Mouse (Mus musculus) midbrain, embryonic 16.5 days (tissue): ENCODE data around the gene Msh3. TPM values are rescaled to one million over a fixed set of nuclear protein-coding genes. Genes with fewer than 3 reads are reported as not detected.

ENCODE experiments used
- ATAC-seq: fragments of 200-750 bp; cut with Nextera tagmentation; 2 replicates; pipeline ENCODE4 v1.8.0; 2017; ENCODE audit warnings: moderate TSS enrichment
- H3K27ac ChIP-seq: fragments of 300-500 bp; sonication (generic); 2 replicates; pipeline ENCODE4 v1.5.1; 2014; ENCODE audit warnings: mild to moderate bottlenecking, low read length, mixed read lengths
- H3K27me3 ChIP-seq: fragments of 300-500 bp; sonication (generic); 2 replicates; pipeline ENCODE4 v1.6.1; 2014; ENCODE audit warnings: low read depth, low read length, mixed read lengths; ENCODE audit not compliant: control insufficient read depth, insufficient read depth
- H3K36me3 ChIP-seq: fragments of 300-500 bp; sonication (generic); 2 replicates; pipeline ENCODE4 v1.6.1; 2014; ENCODE audit warnings: mild to moderate bottlenecking, low read length, moderate library complexity, mixed read lengths; ENCODE audit not compliant: control insufficient read depth, insufficient read depth
- H3K4me1 ChIP-seq: fragments of 300-500 bp; sonication (generic); 2 replicates; pipeline ENCODE4 v1.6.1; 2014; ENCODE audit warnings: mild to moderate bottlenecking, low read length, mixed read lengths; ENCODE audit not compliant: control insufficient read depth, insufficient read depth
- H3K4me2 ChIP-seq: fragments of 300-500 bp; sonication (generic); 2 replicates; pipeline ENCODE4 v1.6.1; 2014; ENCODE audit warnings: mild to moderate bottlenecking, low read length, mixed read lengths
- H3K4me3 ChIP-seq: fragments of 300-500 bp; sonication (generic); 2 replicates; pipeline ENCODE4 v1.5.1; 2014; ENCODE audit warnings: low read depth, mild to moderate bottlenecking, low read length, moderate library complexity, mixed read lengths
- H3K9ac ChIP-seq: fragments of 300-500 bp; sonication (generic); 2 replicates; pipeline ENCODE4 v1.6.1; 2014; ENCODE audit warnings: low read depth, low read length, mixed read lengths
- H3K9me3 ChIP-seq: fragments of 300-500 bp; sonication (generic); replicated peaks from 2 replicates; pipeline ENCODE4 v1.6.1; 2014; ENCODE audit warnings: mild to moderate bottlenecking, low read length, mixed read lengths; ENCODE audit not compliant: control insufficient read depth, poor library complexity, severe bottlenecking
- WGBS: fragments of 180-500 bp; shearing (Covaris S2); extraction: QIAGEN DNeasy Blood & Tissue Kit; methylation state at CpG from one replicate; pipeline ENCODE4 v1.1.7; 2014; 5-methylcytosine and 5-hydroxymethylcytosine counted together
- polyA plus RNA-seq: library from polyadenylated mRNA; unstranded; fragments of >200 nt; fragmentation: Nextera tagmentation; extraction: Ambion mirVana; gene quantifications from 2 replicates; pipeline ENCODE4 v1.2.1, GENCODE M21; 2015

The Msh3 gene
- polyA plus RNA-seq, 1 experiment from 2014 or later: 21.8 TPM

- no peak for ATAC-seq
- 78% methylated on average over 4 of the region's 4 CpGs for WGBS
- H3K4me3 ChIP-seq: no peak overlapping the region
Observed at GRCm38 (mm10) chr13:92291605-92292004, 63.2 kb downstream of the Msh3 start.

DNA sequence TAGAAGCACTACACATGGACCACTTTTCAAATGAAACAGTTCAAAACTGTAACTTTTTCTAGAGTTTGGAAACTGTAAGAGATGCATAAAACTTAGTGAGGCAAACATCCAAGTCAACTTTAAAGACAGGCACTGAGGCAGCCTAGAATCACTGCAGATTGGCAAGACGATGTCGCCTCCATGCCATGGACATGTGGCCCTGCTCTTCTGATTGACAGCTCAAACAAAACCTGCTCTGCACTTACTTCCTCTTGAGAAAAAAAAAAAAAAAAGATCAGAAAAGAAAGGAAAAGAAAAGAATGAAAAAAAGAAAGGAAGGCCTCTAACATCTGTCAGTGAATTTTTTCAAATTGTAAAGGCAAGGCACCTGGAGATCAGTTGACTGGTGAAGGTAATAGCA lies 77.8 kb downstream of the Msh3 start:
- Histone ChIP-seq H3K9me3 (no peaks in the 10 kb centered on the region), H3K4me1 (no peaks in the 10 kb centered on the region), H3K4me3 (no peak overlapping the region), H3K36me3 (peaks cover 5% of the 10 kb centered on the region; the same call in 1 of the 2 replicates), H3K27me3 (no peaks in the 10 kb centered on the region), H3K9ac (no peak overlapping the region), H3K4me2 (no peak overlapping the region), H3K27ac (no peak overlapping the region)
- WGBS: 83% methylated on average over 2 of the region's 2 CpGs
- no peak for ATAC-seq

More at GRCm38 (mm10) chr13:92291605-92292004, 63.2 kb downstream of the Msh3 start:
- no peak overlapping the region for H3K4me2 ChIP-seq
- H3K9ac ChIP-seq: no peak overlapping the region
- no peaks in the 10 kb centered on the region for H3K27me3 ChIP-seq
- H3K4me1 ChIP-seq: no peaks in the 10 kb centered on the region
- no peak overlapping the region for H3K27ac ChIP-seq
- no peaks in the 10 kb centered on the region for H3K9me3 ChIP-seq
- H3K36me3 ChIP-seq: peaks cover 4% of the 10 kb centered on the region; the same call in 1 of the 2 replicates

- Histone ChIP-seq H3K27ac (no peak overlapping the region), H3K27me3 (no peaks in the 10 kb centered on the region), H3K9me3 (no peaks in the 10 kb centered on the region), H3K4me3 (no peak overlapping the region), H3K4me2 (no peak overlapping the region), H3K4me1 (no peaks in the 10 kb centered on the region), H3K36me3 (peaks cover 5% of the 10 kb centered on the region; the same call in 1 of the 2 replicates), H3K9ac (no peak overlapping the region)
- ATAC-seq: no peak
- 97% methylated on average over 9 of the region's 9 CpGs for WGBS
Observed at GRCm38 (mm10) chr13:92275292-92275691, 79.5 kb downstream of the Msh3 start.

- no peak overlapping the region for H3K27ac ChIP-seq
- 80% methylated on average over 14 of the region's 14 CpGs for WGBS
Observed at GRCm38 (mm10) chr13:92274274-92275198, 80.3 kb downstream of the Msh3 start.

DNA sequence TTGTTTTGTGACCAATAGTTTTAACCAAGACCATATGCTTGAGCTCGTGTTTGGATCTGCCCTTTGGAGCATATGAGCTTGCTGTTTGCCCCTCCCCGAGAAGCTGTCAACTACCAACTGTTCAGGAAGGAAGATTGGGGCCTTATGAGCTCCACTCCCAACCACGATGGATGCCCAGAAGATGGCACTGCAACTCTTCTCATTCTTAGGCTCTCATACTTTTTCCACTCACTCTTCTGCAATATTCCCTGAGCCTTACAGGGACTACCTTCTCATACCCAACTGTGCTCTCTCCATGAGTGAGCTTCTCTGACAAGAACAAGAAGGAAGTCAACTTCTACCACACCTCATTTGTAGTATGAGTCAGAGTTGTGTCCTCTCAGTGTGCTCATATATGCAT lies 87.7 kb downstream of the Msh3 start:
- H3K9ac ChIP-seq: no peak overlapping the region
- no peaks in the 10 kb centered on the region for H3K27me3 ChIP-seq
- no peak overlapping the region for H3K4me2 ChIP-seq
- no peak overlapping the region for H3K27ac ChIP-seq
- no peak for ATAC-seq
- no peaks in the 10 kb centered on the region for H3K36me3 ChIP-seq
- H3K4me1 ChIP-seq: no peaks in the 10 kb centered on the region
- WGBS: 89% methylated on average over 3 of the region's 3 CpGs
- H3K9me3 ChIP-seq: no peaks in the 10 kb centered on the region
- H3K4me3 ChIP-seq: no peak overlapping the region

More at GRCm38 (mm10) chr13:92274274-92275198, 80.3 kb downstream of the Msh3 start:
- H3K27me3 ChIP-seq: no peaks in the 10 kb centered on the region
- H3K4me2 ChIP-seq: no peak overlapping the region
- no peak for ATAC-seq
- no peak overlapping the region for H3K9ac ChIP-seq
- H3K36me3 ChIP-seq: peaks cover 5% of the 10 kb centered on the region; the same call in 1 of the 2 replicates
- H3K4me1 ChIP-seq: no peaks in the 10 kb centered on the region
- H3K4me3 ChIP-seq: no peak overlapping the region
- H3K9me3 ChIP-seq: no peaks in the 10 kb centered on the region

- 84% methylated on average over 6 of the region's 6 CpGs for WGBS
- Histone ChIP-seq H3K27ac (no peak overlapping the region), H3K4me3 (no peak overlapping the region), H3K9me3 (no peaks in the 10 kb centered on the region), H3K4me2 (no peak overlapping the region), H3K27me3 (no peaks in the 10 kb centered on the region), H3K4me1 (no peaks in the 10 kb centered on the region), H3K36me3 (no peaks in the 10 kb centered on the region), H3K9ac (no peak overlapping the region)
- ATAC-seq: no peak
Observed at GRCm38 (mm10) chr13:92263566-92263965, 91.2 kb downstream of the Msh3 start.

DNA sequence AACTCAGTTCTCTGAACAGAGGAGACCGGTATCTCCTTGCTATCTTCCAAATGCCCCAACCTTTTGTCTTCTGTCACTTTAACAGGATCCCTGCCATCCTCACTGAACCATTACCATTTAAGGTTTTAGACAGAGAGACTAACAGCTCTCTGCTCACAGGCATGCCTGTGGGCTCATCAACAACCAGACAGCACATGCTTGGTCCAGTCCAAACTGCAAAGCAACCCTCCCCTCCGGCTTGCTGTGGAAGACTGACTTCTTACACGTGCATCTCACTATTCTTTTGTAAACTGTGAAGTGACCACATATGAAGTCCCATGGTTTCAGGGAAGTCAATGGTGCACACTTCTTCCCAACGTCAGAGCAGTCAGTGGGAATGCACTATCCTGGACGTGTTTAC lies 93.5 kb downstream of the Msh3 start:
- ATAC-seq: no peak
- WGBS: 90% methylated on average over 5 of the region's 5 CpGs
- no peak overlapping the region for H3K4me3 ChIP-seq
- H3K27ac ChIP-seq: no peak overlapping the region
- no peaks in the 10 kb centered on the region for H3K36me3 ChIP-seq
- H3K4me1 ChIP-seq: no peaks in the 10 kb centered on the region
- H3K27me3 ChIP-seq: no peaks in the 10 kb centered on the region
- no peak overlapping the region for H3K4me2 ChIP-seq
- H3K9me3 ChIP-seq: no peaks in the 10 kb centered on the region
- H3K9ac ChIP-seq: no peak overlapping the region

- Histone ChIP-seq H3K27ac (no peak overlapping the region), H3K4me2 (no peak overlapping the region), H3K4me3 (no peak overlapping the region), H3K27me3 (no peaks in the 10 kb centered on the region), H3K36me3 (no peaks in the 10 kb centered on the region), H3K9me3 (no peaks in the 10 kb centered on the region), H3K9ac (no peak overlapping the region), H3K4me1 (no peaks in the 10 kb centered on the region)
- WGBS: 89% methylated on average over 3 of the region's 3 CpGs
- ATAC-seq: no peak
Observed at GRCm38 (mm10) chr13:92255480-92255879, 99.3 kb downstream of the Msh3 start.

- Histone ChIP-seq H3K9ac (no peak overlapping the region), H3K4me1 (no peaks in the 10 kb centered on the region), H3K36me3 (no peaks in the 10 kb centered on the region), H3K4me2 (no peak overlapping the region), H3K27me3 (no peaks in the 10 kb centered on the region), H3K9me3 (no peaks in the 10 kb centered on the region), H3K4me3 (no peak overlapping the region), H3K27ac (no peak overlapping the region)
- no peak for ATAC-seq
- WGBS: 93% methylated on average over 5 of the region's 5 CpGs
Observed at GRCm38 (mm10) chr13:92253850-92254249, 101.0 kb downstream of the Msh3 start.
